Mouse (Mus musculus) neural tube, embryonic 13.5 days (tissue): ENCODE results near the gene H2-Ke6. TPM values are rescaled to one million over a fixed set of nuclear protein-coding genes. Genes with fewer than 3 reads are reported as not detected.
"Not testable (repeated sequence)": the region's sequence is repeated elsewhere in the genome, so short reads cannot be mapped to it uniquely, and the experiment has no call there.

Experiments
- ATAC-seq: fragments of 200-750 bp; cut with Nextera tagmentation; 2 replicates; pipeline ENCODE4 v1.8.0; 2017; ENCODE audit warnings: low read depth, mild to moderate bottlenecking, moderate TSS enrichment, moderate library complexity
- H3K27ac ChIP-seq: fragments of 300-500 bp; sonication (generic); replicated peaks from 2 replicates; pipeline ENCODE4 v1.5.1; 2015; ENCODE audit warnings: moderate library complexity, mild to moderate bottlenecking, inconsistent platforms
- H3K27me3 ChIP-seq: fragments of 300-500 bp; sonication (generic); 2 replicates; pipeline ENCODE4 v1.6.1; 2015; ENCODE audit warnings: mild to moderate bottlenecking, inconsistent platforms
- H3K36me3 ChIP-seq: fragments of 300-500 bp; sonication (generic); 2 replicates; pipeline ENCODE4 v1.6.1; 2015; ENCODE audit warnings: mild to moderate bottlenecking, inconsistent platforms
- H3K4me1 ChIP-seq: fragments of 300-500 bp; sonication (generic); replicated peaks from 2 replicates; pipeline ENCODE4 v1.6.1; 2015; ENCODE audit warnings: inconsistent platforms
- H3K4me2 ChIP-seq: fragments of 300-500 bp; sonication (generic); 2 replicates; pipeline ENCODE4 v1.6.1; 2015; ENCODE audit warnings: inconsistent platforms, mild to moderate bottlenecking, moderate library complexity
- H3K4me3 ChIP-seq: fragments of 300-500 bp; sonication (generic); 2 replicates; pipeline ENCODE4 v1.5.1; 2015; ENCODE audit warnings: mild to moderate bottlenecking, inconsistent platforms
- H3K9ac ChIP-seq: fragments of 300-500 bp; sonication (generic); 2 replicates; pipeline ENCODE4 v1.6.1; 2015; ENCODE audit warnings: moderate library complexity, mild to moderate bottlenecking, inconsistent platforms
- H3K9me3 ChIP-seq: fragments of 300-500 bp; sonication (generic); 2 replicates; pipeline ENCODE4 v1.6.1; 2016; ENCODE audit warnings: inconsistent platforms
- WGBS: fragments of 180-500 bp; shearing (Covaris S2); methylation state at CpG from one replicate; pipeline ENCODE4 v1.1.7; 2015; 5-methylcytosine and 5-hydroxymethylcytosine counted together
- microRNA counts: library from miRNA; unstranded; fragments of <30 nt; microRNA quantifications from one replicate; lab custom pipeline; 2016
- microRNA-seq: library from miRNA; unstranded; fragments of <30 nt; microRNA quantifications from one replicate; pipeline ENCODE4, GENCODE M21; 2016
- polyA plus RNA-seq: library from polyadenylated mRNA; unstranded; fragments of >200 nt; fragmentation: Nextera tagmentation; extraction: Ambion mirVana; gene quantifications from 2 replicates; pipeline ENCODE4 v1.2.1, GENCODE M21; 2015

H2-Ke6 gene
- polyA plus RNA-seq, 1 experiment from 2014 or later: 61.7 TPM

DNA sequence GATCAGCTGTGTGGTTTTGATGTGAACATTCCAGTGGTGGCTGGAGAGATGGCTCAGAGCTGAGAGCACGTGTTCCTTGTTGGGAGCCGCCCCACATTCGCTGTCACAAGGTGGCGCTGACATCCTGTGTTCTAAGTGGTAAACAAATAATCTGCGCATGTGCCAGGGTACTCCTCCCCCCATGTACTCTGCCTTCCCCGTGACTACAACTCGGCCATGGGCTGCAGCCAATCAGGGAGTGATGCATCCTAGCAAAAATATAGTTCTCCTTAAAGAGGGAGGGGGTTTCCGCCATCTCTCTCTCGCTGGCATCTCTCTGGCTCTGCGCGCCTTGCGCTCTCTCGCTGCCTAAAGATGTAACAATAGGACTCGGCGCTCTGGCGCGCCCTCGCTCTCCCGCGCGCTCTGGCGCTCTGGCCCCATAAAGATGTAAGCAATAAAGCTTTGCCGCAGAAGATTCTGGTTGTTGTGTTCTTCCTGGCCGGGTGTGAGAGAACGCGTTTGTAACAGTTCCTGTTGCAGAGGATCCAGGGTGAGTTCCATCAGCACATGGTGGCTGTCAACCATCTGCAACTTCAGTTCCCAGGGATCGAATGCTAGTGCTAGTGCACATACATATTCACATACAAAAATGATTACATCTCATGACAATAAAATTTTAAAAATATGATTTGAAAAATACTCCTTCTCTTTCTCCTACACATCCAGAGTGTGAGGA, 46.5 kb downstream of the H2-Ke6 start:
- Histone ChIP-seq H3K4me3 (peak overlapping the region; percentile 47), H3K27me3 (peaks cover 43% of the 10 kb centered on the region), H3K9ac (peak overlapping the region; percentile 77), H3K27ac (peak overlapping the region; percentile 92), H3K4me1 (peaks cover 26% of the 10 kb centered on the region), H3K4me2 (peak overlapping the region; percentile 55)
- H3K36me3 ChIP-seq, H3K9me3 ChIP-seq: not testable (repeated sequence)
- under 1% methylated on average over 27 of the region's 27 CpGs for WGBS
- ATAC-seq: peak; percentile 94

DNA sequence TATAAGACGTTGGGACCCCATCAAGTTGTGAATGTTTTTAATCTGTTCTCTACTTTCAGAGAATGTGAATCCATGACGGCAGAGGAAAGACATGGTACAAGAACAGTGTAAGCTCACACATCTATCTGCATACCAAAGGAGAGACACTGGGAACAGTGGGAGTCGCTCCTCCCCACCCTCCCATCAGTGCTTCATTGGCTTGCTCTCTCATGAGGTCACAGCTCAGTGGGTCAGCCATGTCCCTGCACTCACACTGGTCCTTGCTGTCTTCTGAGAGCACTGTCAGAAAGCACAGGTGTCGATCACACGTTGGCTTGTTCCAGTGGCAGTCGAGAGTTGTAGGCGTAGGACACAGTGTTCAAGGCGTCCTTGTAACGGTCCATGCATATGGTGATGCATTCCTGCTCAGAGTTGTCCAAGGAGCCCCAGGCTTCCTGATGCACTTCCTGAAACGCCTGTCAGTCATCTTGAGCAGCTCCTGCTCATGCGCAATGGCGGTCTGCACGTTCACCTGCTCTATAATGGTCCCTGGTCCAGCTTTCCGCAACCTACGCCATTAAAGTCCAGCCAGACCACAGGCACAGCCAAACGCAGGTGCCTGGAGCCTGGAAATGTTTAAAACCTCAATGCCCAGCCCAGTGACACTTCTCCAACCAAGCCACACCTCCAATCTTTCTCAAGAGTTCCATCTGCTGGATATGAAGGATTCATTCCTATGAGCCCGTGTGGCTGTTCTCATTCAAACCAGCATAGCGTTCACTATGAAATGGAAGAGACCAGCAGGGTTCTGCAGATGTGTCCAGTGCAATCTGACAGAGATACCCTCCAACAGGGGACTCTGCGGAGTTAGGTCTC, 47.5 kb downstream of the H2-Ke6 start:
- peak overlapping the region; percentile 65; the same call in 1 of the 2 replicates for H3K27ac ChIP-seq
- no peak overlapping the region for H3K4me3 ChIP-seq
- H3K9me3 ChIP-seq: no peaks in the 10 kb centered on the region
- 81% methylated on average over 19 of the region's 19 CpGs for WGBS
- ATAC-seq: peak; percentile 30; the same call in 1 of the 2 replicates
- peaks cover 26% of the 10 kb centered on the region for H3K4me1 ChIP-seq
- H3K4me2 ChIP-seq: peak overlapping the region; percentile 55
- H3K36me3 ChIP-seq: no peaks in the 10 kb centered on the region
- H3K9ac ChIP-seq: peak overlapping the region; percentile 45; the same call in 1 of the 2 replicates
- H3K27me3 ChIP-seq: peaks cover 52% of the 10 kb centered on the region

- Histone ChIP-seq H3K27me3 (peaks cover 57% of the 10 kb centered on the region), H3K36me3 (no peaks in the 10 kb centered on the region), H3K27ac (no peak overlapping the region), H3K4me3 (no peak overlapping the region), H3K4me1 (peaks cover 26% of the 10 kb centered on the region), H3K4me2 (no peak overlapping the region), H3K9ac (no peak overlapping the region), H3K9me3 (no peaks in the 10 kb centered on the region)
- 84% methylated on average over 6 of the region's 6 CpGs for WGBS
- no peak for ATAC-seq
These were observed 48.3 kb downstream of the H2-Ke6 start for GRCm38 (mm10) chr17:33979512-33980050.

- H3K4me1 ChIP-seq: peaks cover 26% of the 10 kb centered on the region
- H3K9ac ChIP-seq: peak overlapping the region; percentile 49
- no peaks in the 10 kb centered on the region for H3K36me3 ChIP-seq
- ATAC-seq: no peak
- peak overlapping the region; percentile 56 for H3K4me2 ChIP-seq
- H3K27ac ChIP-seq: no peak overlapping the region
- 3% methylated on average over 17 of the region's 17 CpGs for WGBS
- no peaks in the 10 kb centered on the region for H3K9me3 ChIP-seq
- H3K27me3 ChIP-seq: peaks cover 63% of the 10 kb centered on the region
- H3K4me3 ChIP-seq: peak overlapping the region; percentile 35
These were observed 49.2 kb downstream of the H2-Ke6 start for GRCm38 (mm10) chr17:33978631-33979031.

DNA sequence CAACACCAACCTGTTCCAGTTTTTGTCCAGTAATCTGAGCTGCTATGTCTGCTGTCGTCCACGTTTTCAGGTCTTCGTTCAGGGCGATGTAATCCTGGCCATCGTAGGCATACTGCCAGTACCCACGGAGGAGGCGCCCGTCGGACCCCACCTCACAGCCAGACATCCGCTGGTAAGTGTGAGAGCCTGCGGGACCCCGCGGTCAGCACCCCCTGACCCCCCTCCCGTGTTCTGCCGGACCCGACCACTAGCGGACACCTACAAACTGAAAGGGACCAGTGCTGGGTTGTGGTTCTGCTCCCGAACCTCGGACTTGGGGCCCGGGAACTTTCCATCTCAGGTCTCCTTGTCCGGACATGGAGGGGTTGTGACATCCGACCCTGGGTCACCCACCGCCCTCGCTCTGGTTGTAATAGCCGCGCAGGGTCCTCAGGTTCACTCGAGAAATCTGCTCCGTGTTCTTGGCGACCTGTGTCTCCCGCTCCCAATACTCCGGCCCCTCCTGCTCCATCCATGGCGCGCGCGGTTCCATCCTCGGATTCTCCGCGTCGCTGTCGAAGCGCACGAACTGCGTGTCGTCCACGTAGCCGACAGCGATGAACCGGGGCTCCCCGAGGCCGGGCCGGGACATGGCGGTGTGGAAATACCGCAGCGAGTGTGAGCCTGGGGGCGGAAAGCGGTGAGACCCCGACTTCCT, 49.9 kb downstream of the H2-Ke6 start:
- peak overlapping the region; percentile 56 for H3K4me2 ChIP-seq
- no peaks in the 10 kb centered on the region for H3K36me3 ChIP-seq
- H3K9me3 ChIP-seq: no peaks in the 10 kb centered on the region
- H3K27me3 ChIP-seq: peaks cover 69% of the 10 kb centered on the region
- 2% methylated on average over 57 of the region's 57 CpGs for WGBS
- H3K27ac ChIP-seq: no peak overlapping the region
- peak overlapping the region; percentile 49 for H3K9ac ChIP-seq
- peaks cover 26% of the 10 kb centered on the region for H3K4me1 ChIP-seq
- H3K4me3 ChIP-seq: peak overlapping the region; percentile 35
- ATAC-seq: no peak

MicroRNAs within 50 kb of the gene (microRNA counts, 519-probe panel; counts per million panel counts)
- microRNA mmu-miR-219 (lab: Ali Mortazavi, UCI): 4,544 counts per million, percentile 77 among the panel's probes with 10 or more counts

Small RNA genes lying within 50 kb of the gene (microRNA-seq; reads per million reads assigned to microRNA genes)
- gene Mir219a-1 (not detected), gene Mir219c (not detected)

Other genes with a start within 250 kb of the H2-Ke6 start
- 22.8 and 24.5 TPM in 2 replicates for gene Angptl4, start 246.2 kb downstream of the H2-Ke6 start, polyA plus RNA-seq
- 36.2 and 40.3 TPM in 2 replicates for gene Kank3, start 217.5 kb downstream of the H2-Ke6 start, polyA plus RNA-seq
- gene Rps28, start 203.5 kb downstream of the H2-Ke6 start, polyA plus RNA-seq: 530 and 625 TPM in 2 replicates
- 558 and 559 TPM in 2 replicates for gene Ndufa7, start 203.5 kb downstream of the H2-Ke6 start, polyA plus RNA-seq
- 52.7 and 57.4 TPM in 2 replicates for gene Cd320, start 185.0 kb downstream of the H2-Ke6 start, polyA plus RNA-seq
- gene Gm7029, start 154.2 kb downstream of the H2-Ke6 start, polyA plus RNA-seq: not detected in 2 replicates
- gene Kifc1, start 137.4 kb downstream of the H2-Ke6 start, polyA plus RNA-seq: 1.2 and 2.5 TPM in 2 replicates
- 0.43 TPM in 1 of 2 replicates, not detected in the other for gene Platr17, start 122.9 kb downstream of the H2-Ke6 start, polyA plus RNA-seq
- 51.0 TPM in 2 replicates for gene Daxx, start 118.6 kb downstream of the H2-Ke6 start, polyA plus RNA-seq
- gene Tapbp, start 112.2 kb downstream of the H2-Ke6 start, polyA plus RNA-seq: 30.4 and 31.1 TPM in 2 replicates
- gene Zbtb22, start 112.2 kb downstream of the H2-Ke6 start, polyA plus RNA-seq: 17.3 and 17.7 TPM in 2 replicates
- 59.5 and 64.7 TPM in 2 replicates for gene Rgl2, start 98.5 kb downstream of the H2-Ke6 start, polyA plus RNA-seq
- gene Pfdn6, start 87.7 kb downstream of the H2-Ke6 start, polyA plus RNA-seq: 178 and 182 TPM in 2 replicates
- 26.9 and 27.6 TPM in 2 replicates for gene Wdr46, start 87.4 kb downstream of the H2-Ke6 start, polyA plus RNA-seq
- 10.8 and 11.7 TPM in 2 replicates for gene B3galt4, start 76.6 kb downstream of the H2-Ke6 start, polyA plus RNA-seq
- gene Vps52, start 72.2 kb downstream of the H2-Ke6 start, polyA plus RNA-seq: 63.5 and 67.5 TPM in 2 replicates
- gene Rps18, start 72.1 kb downstream of the H2-Ke6 start, polyA plus RNA-seq: 912 and 939 TPM in 2 replicates
- 11.9 and 13.3 TPM in 2 replicates for gene H2-K1, start 27.7 kb downstream of the H2-Ke6 start, polyA plus RNA-seq
- 19.3 and 22.4 TPM in 2 replicates for gene Ring1, start 3.4 kb downstream of the H2-Ke6 start, polyA plus RNA-seq
- 158 and 161 TPM in 2 replicates for gene Slc39a7, start 3.6 kb upstream of the H2-Ke6 start, polyA plus RNA-seq
- 57.4 and 57.5 TPM in 2 replicates for gene Rxrb, start 3.8 kb upstream of the H2-Ke6 start, polyA plus RNA-seq
- 4.5 and 4.7 TPM in 2 replicates for gene Col11a2, start 11.4 kb upstream of the H2-Ke6 start, polyA plus RNA-seq
- 0.24 and 0.41 TPM in 2 replicates for gene H2-Oa, start 64.3 kb upstream of the H2-Ke6 start, polyA plus RNA-seq
- gene H2-DMa, start 91.5 kb upstream of the H2-Ke6 start, polyA plus RNA-seq: 16.0 and 17.7 TPM in 2 replicates
- 137 and 167 TPM in 2 replicates for gene Brd2, start 94.6 kb upstream of the H2-Ke6 start, polyA plus RNA-seq
- gene H2-DMb2, start 115.2 kb upstream of the H2-Ke6 start, polyA plus RNA-seq: not detected in 2 replicates
- not detected in 2 replicates for gene H2-DMb1, start 125.0 kb upstream of the H2-Ke6 start, polyA plus RNA-seq
- gene Tap1, start 159.5 kb upstream of the H2-Ke6 start, polyA plus RNA-seq: 0.60 and 1.4 TPM in 2 replicates
- gene Psmb9, start 159.7 kb upstream of the H2-Ke6 start, polyA plus RNA-seq: 0.98 and 1.2 TPM in 2 replicates
- 2.6 and 3.5 TPM in 2 replicates for gene Psmb8, start 169.7 kb upstream of the H2-Ke6 start, polyA plus RNA-seq
- 0.95 and 1.5 TPM in 2 replicates for gene Tap2, start 175.5 kb upstream of the H2-Ke6 start, polyA plus RNA-seq
- gene H2-Ob, start 210.8 kb upstream of the H2-Ke6 start, polyA plus RNA-seq: not detected in 2 replicates
- 1.2 and 2.3 TPM in 2 replicates for gene H2-Ab1, start 229.6 kb upstream of the H2-Ke6 start, polyA plus RNA-seq